Comparison of ENCODE assay signal across 8 mouse cellular contexts in genomic region chr12:98342158-98342557, GRCm38 (mm10).
DNase-seq lines count a peak whose midpoint lies in the region; ATAC-seq and TF ChIP-seq lines count a peak whose summit lies in the region.

No protein-coding gene starts in this region.

- peak; percentile 21 for DNase-seq in gastrocnemius, postnatal 10 days
- DNase-seq in gastrocnemius, postnatal 25 days, result no peak
- DNase-seq in B cell, adult 2 months, result peak; percentile 57 to 64
- peak; percentile 43 for DNase-seq in lung, embryonic 14.5 days
- DNase-seq in thymus, postnatal 36 days, result peak; percentile 37
- no peak for DNase-seq in right cerebral cortex, postnatal 25 days
- no peak for DNase-seq in urinary bladder, postnatal 25 days (ENCODE audit: low spot score)

- H3K4me1 ChIP-seq in bone marrow, adult 2 months (ENCODE audit: control insufficient read depth, insufficient read depth, low read length), result no peaks in the 10 kb centered on the region
- H3K4me1 ChIP-seq in lung, embryonic 14.5 days (ENCODE audit: insufficient read depth), result no peaks in the 10 kb centered on the region

- no peak for TF ChIP-seq POLR2A in bone marrow, adult 2 months (IDR thresholded peaks at IDR 0.05; ENCODE audit: borderline replicate concordance, control insufficient read depth, low read depth, low read length)

- ATAC-seq in lung, embryonic 14.5 days (ENCODE audit: insufficient read depth), result no peak

- no peaks in the 10 kb centered on the region for H3K36me3 ChIP-seq in lung, embryonic 14.5 days (ENCODE audit: insufficient read depth)

- H3K4me3 ChIP-seq in bone marrow, adult 2 months (replicated peaks; ENCODE audit: control insufficient read depth, low read depth, low read length), result no peak overlapping the region
- no peak overlapping the region for H3K4me3 ChIP-seq in lung, embryonic 14.5 days (ENCODE audit: low read depth, low read length)

- peak; percentile 66 for TF ChIP-seq CTCF in bone marrow, adult 2 months (IDR thresholded peaks at IDR 0.05; ENCODE audit: control insufficient read depth, insufficient read depth, low read length)
- peak; percentile 66 for TF ChIP-seq CTCF in lung, embryonic 14.5 days (IDR thresholded peaks at IDR 0.05; ENCODE audit: low read depth)

- H3K4me2 ChIP-seq in lung, embryonic 14.5 days, result no peak overlapping the region

- no peak overlapping the region for H3K9ac ChIP-seq in lung, embryonic 14.5 days

- H3K27me3 ChIP-seq in lung, embryonic 14.5 days (ENCODE audit: insufficient read depth, low read length), result no peaks in the 10 kb centered on the region

- 77% methylated on average over 2 of the region's 2 CpGs for WGBS in bone marrow, adult 2 months
- WGBS in lung, embryonic 14.5 days, result 88% methylated on average over 2 of the region's 2 CpGs

- H3K9me3 ChIP-seq in lung, embryonic 14.5 days (ENCODE audit: low read depth, low read length), result no peaks in the 10 kb centered on the region

- no peak overlapping the region for H3K27ac ChIP-seq in bone marrow, adult 2 months (ENCODE audit: control insufficient read depth, insufficient read depth, low read depth, low read length, poor library complexity)
- no peak overlapping the region for H3K27ac ChIP-seq in lung, embryonic 14.5 days (ENCODE audit: low read depth)

Comparison
In these comparisons a context has a peak if more than half of its experiments do, and no peak if none do; other contexts are left out.
1. DNase-seq: peak in gastrocnemius, postnatal 10 days (single experiment), B cell, adult 2 months (2 of 2), lung, embryonic 14.5 days (single experiment) and thymus, postnatal 36 days (2 of 2); none in gastrocnemius, postnatal 25 days (single experiment), right cerebral cortex, postnatal 25 days (single experiment) and urinary bladder, postnatal 25 days (single experiment).